In genomic region chr15:93461066-93461465, GRCm38 (mm10) we compare ENCODE assay signal across 34 mouse cellular contexts.
"Had no signal": no experiment of that assay in that cellular context is flagged by ENCODE, and none has a peak within 500 bp of the region (broad histone marks: within the 10 kb centered on the region; RNA-seq: fewer than 3 reads in every experiment).

No protein-coding gene starts in this region.

- H3K27me3 ChIP-seq: heart, embryonic 12.5 days; heart, embryonic 13.5 days; heart, embryonic 15.5 days; hindbrain, embryonic 12.5 days; hindbrain, embryonic 13.5 days; hindbrain, embryonic 15.5 days; intestine, embryonic 15.5 days; kidney, embryonic 15.5 days had no signal

- H3K4me2 ChIP-seq: heart, embryonic 12.5 days; heart, embryonic 13.5 days; heart, embryonic 15.5 days; hindbrain, embryonic 12.5 days; hindbrain, embryonic 13.5 days; hindbrain, embryonic 14.5 days; hindbrain, embryonic 15.5 days; intestine, embryonic 15.5 days; kidney, embryonic 15.5 days had no signal

- H3K27ac ChIP-seq: heart, embryonic 10.5 days; heart, embryonic 13.5 days; heart, embryonic 15.5 days; hindbrain, embryonic 10.5 days; hindbrain, embryonic 12.5 days; hindbrain, embryonic 13.5 days; hindbrain, embryonic 14.5 days; hindbrain, embryonic 15.5 days; hindbrain, postnatal 0 days; intestine, embryonic 15.5 days; kidney, embryonic 15.5 days; kidney, postnatal 0 days; layer of hippocampus, adult 2 months had no signal

- H3K9ac ChIP-seq: heart, embryonic 12.5 days; heart, embryonic 13.5 days; heart, embryonic 15.5 days; hindbrain, embryonic 12.5 days; hindbrain, embryonic 13.5 days; hindbrain, embryonic 14.5 days; hindbrain, embryonic 15.5 days; intestine, embryonic 15.5 days; kidney, embryonic 15.5 days had no signal

- H3K4me3 ChIP-seq: heart, embryonic 10.5 days; heart, embryonic 12.5 days; heart, embryonic 13.5 days; heart, embryonic 15.5 days; hindbrain, embryonic 10.5 days; hindbrain, embryonic 12.5 days; hindbrain, embryonic 13.5 days; hindbrain, embryonic 15.5 days; intestine, embryonic 15.5 days; kidney, embryonic 15.5 days; layer of hippocampus, adult 2 months had no signal

- DNase-seq: heart, postnatal 10 days; heart, postnatal 14 days; heart, postnatal 36 days; heart, postnatal 4 days; kidney, adult 11 months; kidney, adult 18-20 months; kidney, adult 2 months; kidney, adult 8-10 months; kidney, adult 9 months; kidney, postnatal 10 days; kidney, postnatal 14 days; kidney, postnatal 25 days; kidney, postnatal 36 days; kidney, postnatal 4 days; layer of hippocampus, adult 9-11 months; layer of hippocampus, postnatal 36 days had no signal

- H3K9me3 ChIP-seq: heart, embryonic 10.5 days; heart, embryonic 12.5 days; heart, embryonic 13.5 days; heart, embryonic 15.5 days; hindbrain, embryonic 10.5 days; hindbrain, embryonic 12.5 days; hindbrain, embryonic 13.5 days; hindbrain, embryonic 15.5 days; intestine, embryonic 15.5 days; kidney, embryonic 15.5 days had no signal

- ATAC-seq: hindbrain, embryonic 16.5 days; hindbrain, postnatal 0 days; inflammation-experienced regulatory T-cells, adult 6 months; intestine, embryonic 15.5 days; intestine, embryonic 16.5 days; intestine, postnatal 0 days had no signal

- H3K4me1 ChIP-seq: heart, embryonic 10.5 days; heart, embryonic 12.5 days; heart, embryonic 13.5 days; heart, embryonic 15.5 days; hindbrain, embryonic 10.5 days; hindbrain, embryonic 12.5 days; hindbrain, embryonic 13.5 days; hindbrain, embryonic 15.5 days; intestine, embryonic 15.5 days; kidney, embryonic 15.5 days had no signal
